Mouse (Mus musculus) inflammation-experienced regulatory T-cells, adult 6 months (primary cell): ENCODE results near the gene Ciao2b. TPM values are rescaled to one million over a fixed set of nuclear protein-coding genes. Genes with fewer than 3 reads are reported as not detected.

Experiments
- polyA plus RNA-seq, 3 experiments: library from polyadenylated mRNA; unstranded; fragments of 100-300 nt; shearing (Covaris generic); gene quantifications; one replicate each; pipeline ENCODE4 v1.2.1; 2017

Gene Ciao2b
- polyA plus RNA-seq, 3 experiments from 2014 or later, result 101 to 136 (median 117) TPM

Other genes starting within 250 kb of the Ciao2b start
- under 1 TPM; 0.32 to 0.78 (median 0.64) TPM for gene Cmtm4, start 246.2 kb downstream of the Ciao2b start, polyA plus RNA-seq
- 10 to 100 TPM; 23.7 to 32.8 (median 31.2) TPM for gene Dync1li2, start 198.9 kb downstream of the Ciao2b start, polyA plus RNA-seq
- not detected for gene Terb1, start 132.1 kb downstream of the Ciao2b start, polyA plus RNA-seq
- 100 to 1,000 TPM in 1 of 3 experiments, 10 to 100 TPM in 2; 80.0 to 101 (median 91.5) TPM for gene Nae1, start 107.3 kb downstream of the Ciao2b start, polyA plus RNA-seq
- 1 to 10 TPM; 3.3 to 5.5 (median 5.3) TPM for gene Car7, start 107.3 kb downstream of the Ciao2b start, polyA plus RNA-seq
- 10 to 100 TPM; 13.9 to 19.6 (median 17.5) TPM for gene Pdp2, start 50.5 kb downstream of the Ciao2b start, polyA plus RNA-seq
- not detected for gene Cdh16, start 17.6 kb downstream of the Ciao2b start, polyA plus RNA-seq
- gene Rrad, start 10.6 kb downstream of the Ciao2b start, polyA plus RNA-seq, result 10 to 100 TPM; 10.3 to 14.0 (median 11.0) TPM
- not detected for gene Ces2a, start 92.0 kb upstream of the Ciao2b start, polyA plus RNA-seq
- gene Ces2b, start 189.6 kb upstream of the Ciao2b start, polyA plus RNA-seq, result under 1 TPM in 1 of 3 experiments, not detected in 2; 0.13 TPM
- gene Ces2c, start 205.1 kb upstream of the Ciao2b start, polyA plus RNA-seq, result 10 to 100 TPM; 13.5 to 37.4 (median 35.5) TPM